Mouse (Mus musculus) cortical plate, adult 2 months (tissue): ENCODE measurements around the gene Map4k5.

ENCODE experiments used
- CTCF ChIP-seq: fragments of 200-500 bp; IDR thresholded peaks from 2 replicates; pipeline ENCODE4 v1.5.1; 2011; ENCODE audit warnings: mild to moderate bottlenecking, control low read depth, low read length; ENCODE audit not compliant: insufficient read depth; ENCODE audit errors: extremely low read depth
- POLR2A ChIP-seq: fragments of 200-500 bp; IDR thresholded peaks from 2 replicates; pipeline ENCODE4 v1.6.1; 2011; ENCODE audit warnings: mild to moderate bottlenecking, low read length, control low read depth; ENCODE audit not compliant: insufficient read depth; ENCODE audit errors: extremely low read depth

- TF ChIP-seq CTCF = no peak
- TF ChIP-seq POLR2A = no peak
These were observed 2.5 kb downstream of the Map4k5 start for GRCm38 (mm10) chr12:69890476-69890875.
